Comparison of ENCODE assay signal across 8 mouse cellular contexts in the genomic region with DNA sequence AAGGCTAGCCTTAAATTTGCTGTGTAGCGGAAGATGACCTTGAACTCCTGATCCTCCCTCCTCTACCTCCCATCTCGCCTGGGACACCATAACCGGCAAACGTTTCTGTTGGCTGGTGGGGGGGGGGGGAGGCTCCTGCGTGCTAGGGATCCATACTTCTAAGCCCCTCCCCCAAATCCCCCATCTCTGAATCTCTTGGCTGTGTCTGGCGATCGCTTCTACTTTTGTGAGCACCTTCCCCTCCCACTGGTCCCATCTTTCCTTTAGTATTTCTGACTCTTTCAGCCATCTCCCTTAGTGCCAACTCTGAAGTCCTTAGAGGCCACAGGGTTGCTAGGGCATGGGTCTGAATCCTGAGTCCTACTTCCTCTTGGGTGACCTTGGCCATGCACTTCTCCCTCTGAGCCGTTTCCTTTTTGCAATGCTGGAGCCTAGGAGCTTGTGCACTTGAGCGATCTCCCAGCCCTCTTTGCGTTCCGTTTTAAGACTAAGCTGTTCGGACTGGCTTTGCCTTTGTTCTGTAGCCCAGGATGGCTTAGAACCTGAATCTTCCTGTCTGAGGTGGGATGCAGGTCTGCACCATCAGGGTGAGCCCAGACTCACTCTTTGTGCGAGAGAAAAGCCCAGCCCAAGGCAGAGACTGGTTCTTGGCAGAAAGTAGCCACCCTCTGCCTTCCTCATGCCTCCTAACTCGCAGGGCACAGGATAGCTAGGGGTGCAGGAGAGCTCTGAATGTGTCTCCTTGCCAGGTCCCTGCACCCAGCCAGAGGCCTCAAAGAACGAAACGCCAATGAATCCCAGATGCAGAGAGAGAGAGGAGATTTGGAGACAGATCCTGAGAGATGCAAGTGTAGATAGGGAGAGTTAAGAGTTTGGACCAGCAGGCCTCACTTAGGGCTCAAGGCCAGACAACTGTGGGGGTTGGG. TPM values are rescaled to one million over a fixed set of nuclear protein-coding genes. Genes with fewer than 3 reads are reported as not detected.
DNase-seq lines count a peak whose midpoint lies in the region; ATAC-seq and TF ChIP-seq lines count a peak whose summit lies in the region.

No protein-coding gene starts in this region.

- DNase-seq in lung, adult 2 months: no peak
- no peak for DNase-seq in lung, postnatal 14 days
- no peak for DNase-seq in midbrain, embryonic 14.5 days
- DNase-seq in layer of hippocampus, adult 11-12 months (ENCODE audit: low spot score): no peak
- DNase-seq in cerebellum, adult 9-11 months: no peak

- TF ChIP-seq CTCF in lung, adult 2 months (IDR thresholded peaks at IDR 0.05; ENCODE audit: insufficient read depth, low read length): no peak
- TF ChIP-seq CTCF in intestine, postnatal 0 days (IDR thresholded peaks at IDR 0.05; ENCODE audit: low read depth): no peak

- 0 out of 2 replicates have a peak overlapping the region, but pooled peaks have one; percentile 12 for H3K9ac ChIP-seq in intestine, postnatal 0 days (ENCODE audit: low read depth, low read length)
- no peak overlapping the region for H3K9ac ChIP-seq in midbrain, embryonic 14.5 days (replicated peaks; ENCODE audit: low read length)

- H3K27me3 ChIP-seq in intestine, postnatal 0 days (replicated peaks; ENCODE audit: control insufficient read depth, insufficient read depth, low read length): no peaks in the 10 kb centered on the region
- H3K27me3 ChIP-seq in midbrain, embryonic 14.5 days (ENCODE audit: control insufficient read depth, insufficient read depth, low read length): peaks cover 40% of the 10 kb centered on the region

- H3K27ac ChIP-seq in brown adipose tissue, adult 24 weeks (replicated peaks; ENCODE audit: low read depth, low read length): peak overlapping the region; percentile 95
- peak overlapping the region; percentile 96 for H3K27ac ChIP-seq in intestine, postnatal 0 days (ENCODE audit: low read depth, low read length)
- no peak overlapping the region for H3K27ac ChIP-seq in midbrain, embryonic 14.5 days (replicated peaks; ENCODE audit: low read depth, low read length)

- 26% methylated on average over 16 of the region's 16 CpGs for WGBS in lung, adult 2 months
- WGBS in intestine, postnatal 0 days: 21% methylated on average over 16 of the region's 16 CpGs
- whole genome bisulfite sequencing in midbrain, embryonic 14.5 days: 25% methylated on average over 16 of the region's 16 CpGs

- H3K4me3 ChIP-seq in lung, adult 2 months (replicated peaks; ENCODE audit: extremely low read depth, low read depth, low read length): peak overlapping the region; percentile 23
- H3K4me3 ChIP-seq in brown adipose tissue, adult 24 weeks (ENCODE audit: insufficient read depth, low read depth, low read length): peak overlapping the region; percentile 87; the same call in 1 of the 2 replicates
- H3K4me3 ChIP-seq in intestine, postnatal 0 days (ENCODE audit: low read depth, low read length): 0 out of 2 replicates have a peak overlapping the region, but pooled peaks have one; percentile 17
- no peak overlapping the region for H3K4me3 ChIP-seq in midbrain, embryonic 14.5 days (replicated peaks; ENCODE audit: low read depth, low read length)

- ATAC-seq in intestine, postnatal 0 days: peak; percentile 7
- ATAC-seq in midbrain, embryonic 14.5 days (ENCODE audit: low FRiP score, low TSS enrichment): no peak
- no peak for ATAC-seq in erythroblast, adult 5-6 weeks (replicated peaks; ENCODE audit: low FRiP score, poor library complexity, severe bottlenecking)

- peaks cover 23% of the 10 kb centered on the region for H3K4me1 ChIP-seq in lung, adult 2 months (ENCODE audit: control insufficient read depth, insufficient read depth, low read length)
- peaks cover 27% of the 10 kb centered on the region for H3K4me1 ChIP-seq in brown adipose tissue, adult 24 weeks (ENCODE audit: control insufficient read depth, insufficient read depth, insufficient read length, low read length)
- H3K4me1 ChIP-seq in intestine, postnatal 0 days (replicated peaks; ENCODE audit: control insufficient read depth, insufficient read depth, low read length): peaks cover 9% of the 10 kb centered on the region; the same call in 1 of the 2 replicates
- peaks cover 4% of the 10 kb centered on the region for H3K4me1 ChIP-seq in midbrain, embryonic 14.5 days (ENCODE audit: control insufficient read depth, insufficient read depth, low read length)

- H3K4me2 ChIP-seq in intestine, postnatal 0 days (replicated peaks; ENCODE audit: low read depth): peak overlapping the region; percentile 98
- H3K4me2 ChIP-seq in midbrain, embryonic 14.5 days (ENCODE audit: low read length): peak overlapping the region; percentile 29

- no peaks in the 10 kb centered on the region for H3K9me3 ChIP-seq in intestine, postnatal 0 days (ENCODE audit: control insufficient read depth)
- no peaks in the 10 kb centered on the region for H3K9me3 ChIP-seq in midbrain, embryonic 14.5 days (ENCODE audit: control insufficient read depth, low read length)

- H3K36me3 ChIP-seq in intestine, postnatal 0 days (ENCODE audit: control insufficient read depth, insufficient read depth): no peaks in the 10 kb centered on the region; the same call in 1 of the 2 replicates
- no peaks in the 10 kb centered on the region for H3K36me3 ChIP-seq in midbrain, embryonic 14.5 days (ENCODE audit: control insufficient read depth, insufficient read depth, low read length)

- no peak for TF ChIP-seq POLR2A in lung, adult 2 months (IDR thresholded peaks at IDR 0.05; ENCODE audit: borderline replicate concordance, extremely low read depth, low read depth, low read length)

RNA-seq across cellular contexts. Expression of gene Bcl3, which starts 0.9 kb away (rescaled TPM):
- polyA plus RNA-seq in lung, adult 2 months (2012; rRNA removed): 38.7 and 71.2 TPM in 2 replicates
- 14.7 and 24.3 TPM in 2 replicates for polyA plus RNA-seq in brown adipose tissue, adult 24 weeks (2012; ENCODE audit: insufficient read depth, insufficient read length, missing spikeins)
- polyA plus RNA-seq in intestine, postnatal 0 days (2015; fragmentation: Nextera tagmentation; extraction: Ambion mirVana): 19.0 and 23.7 TPM in 2 replicates
- polyA plus RNA-seq in midbrain, embryonic 14.5 days (2014; fragmentation: Nextera tagmentation; extraction: Ambion mirVana): 0.77 and 1.2 TPM in 2 replicates
- total RNA-seq in erythroblast, adult 5-6 weeks (2015; ENCODE audit: low replicate concordance): 14.8 TPM in 1 of 2 replicates, not detected in the other
- 0.84 and 1.5 TPM in 2 replicates for total RNA-seq in erythroblast, adult 5-6 weeks (2017; ENCODE audit: low replicate concordance)

RNA-seq across cellular contexts. Expression of gene Cblc, which starts 26.9 kb away (rescaled TPM):
- 16.1 and 21.9 TPM in 2 replicates for polyA plus RNA-seq in lung, adult 2 months (2012; rRNA removed)
- 1.6 TPM in 1 of 2 replicates, not detected in the other for polyA plus RNA-seq in brown adipose tissue, adult 24 weeks (2012; ENCODE audit: insufficient read depth, insufficient read length, missing spikeins)
- polyA plus RNA-seq in intestine, postnatal 0 days (2015; fragmentation: Nextera tagmentation; extraction: Ambion mirVana): 54.8 and 56.5 TPM in 2 replicates
- not detected in 2 replicates for polyA plus RNA-seq in midbrain, embryonic 14.5 days (2014; fragmentation: Nextera tagmentation; extraction: Ambion mirVana)
- total RNA-seq in erythroblast, adult 5-6 weeks (2015; ENCODE audit: low replicate concordance): not detected in 2 replicates
- total RNA-seq in erythroblast, adult 5-6 weeks (2017; ENCODE audit: low replicate concordance): not detected in 2 replicates

RNA-seq across cellular contexts. Expression of gene Gm19345, which starts 28.3 kb away (rescaled TPM):
- polyA plus RNA-seq in lung, adult 2 months (2012; rRNA removed): 0.52 TPM in 1 of 2 replicates, not detected in the other
- polyA plus RNA-seq in brown adipose tissue, adult 24 weeks (2012; ENCODE audit: insufficient read depth, insufficient read length, missing spikeins): not detected in 2 replicates
- 0.16 and 0.39 TPM in 2 replicates for polyA plus RNA-seq in intestine, postnatal 0 days (2015; fragmentation: Nextera tagmentation; extraction: Ambion mirVana)
- polyA plus RNA-seq in midbrain, embryonic 14.5 days (2014; fragmentation: Nextera tagmentation; extraction: Ambion mirVana): 9.9 and 13.6 TPM in 2 replicates
- not detected in 2 replicates for total RNA-seq in erythroblast, adult 5-6 weeks (2015; ENCODE audit: low replicate concordance)
- not detected in 2 replicates for total RNA-seq in erythroblast, adult 5-6 weeks (2017; ENCODE audit: low replicate concordance)

RNA-seq across cellular contexts. Expression of gene Ceacam16, which starts 37.6 kb away (rescaled TPM):
- polyA plus RNA-seq in lung, adult 2 months (2012; rRNA removed): 0.90 and 2.5 TPM in 2 replicates
- not detected in 2 replicates for polyA plus RNA-seq in brown adipose tissue, adult 24 weeks (2012; ENCODE audit: insufficient read depth, insufficient read length, missing spikeins)
- not detected in 2 replicates for polyA plus RNA-seq in intestine, postnatal 0 days (2015; fragmentation: Nextera tagmentation; extraction: Ambion mirVana)
- polyA plus RNA-seq in midbrain, embryonic 14.5 days (2014; fragmentation: Nextera tagmentation; extraction: Ambion mirVana): 0.90 TPM in 1 of 2 replicates, not detected in the other
- total RNA-seq in erythroblast, adult 5-6 weeks (2015; ENCODE audit: low replicate concordance): 0.38 TPM in 1 of 2 replicates, not detected in the other
- total RNA-seq in erythroblast, adult 5-6 weeks (2017; ENCODE audit: low replicate concordance): not detected in 2 replicates

RNA-seq across cellular contexts. Expression of gene Bcam, which starts 52.7 kb away (rescaled TPM):
- polyA plus RNA-seq in lung, adult 2 months (2012; rRNA removed): 769 and 829 TPM in 2 replicates
- polyA plus RNA-seq in brown adipose tissue, adult 24 weeks (2012; ENCODE audit: insufficient read depth, insufficient read length, missing spikeins): 7.6 and 20.8 TPM in 2 replicates
- polyA plus RNA-seq in intestine, postnatal 0 days (2015; fragmentation: Nextera tagmentation; extraction: Ambion mirVana): 36.2 and 38.0 TPM in 2 replicates
- 4.5 and 7.8 TPM in 2 replicates for polyA plus RNA-seq in midbrain, embryonic 14.5 days (2014; fragmentation: Nextera tagmentation; extraction: Ambion mirVana)
- total RNA-seq in erythroblast, adult 5-6 weeks (2015; ENCODE audit: low replicate concordance): not detected in 2 replicates
- total RNA-seq in erythroblast, adult 5-6 weeks (2017; ENCODE audit: low replicate concordance): not detected in 2 replicates
